Mouse (Mus musculus): Measurements from ENCODE around the gene Susd3. TPM values are rescaled to one million over a fixed set of nuclear protein-coding genes. Genes with fewer than 3 reads are reported as not detected.

The Susd3 gene
- polyA plus RNA-seq (2015; fragmentation: Nextera tagmentation; extraction: Ambion mirVana) = 0.48 and 0.80 TPM in 2 replicates

- peak within 1 kb of the TSS; percentile 37 for H3K4me3 ChIP-seq
- WGBS = 18% methylated on average over 8 of the region's 8 CpGs
- H3K9ac ChIP-seq = no peak within 1 kb of the TSS
- peaks cover 30% of the 10 kb centered on the region for H3K27me3 ChIP-seq
- H3K4me2 ChIP-seq = peak within 1 kb of the TSS; percentile 70
- H3K36me3 ChIP-seq = no peaks in the 10 kb centered on the region
- no peaks in the 10 kb centered on the region for H3K9me3 ChIP-seq
- no peak within 1 kb of the TSS for H3K27ac ChIP-seq (replicated peaks)
- H3K4me1 ChIP-seq (replicated peaks) = peaks cover 13% of the 10 kb centered on the region
- no peak for ATAC-seq (ENCODE audit: low FRiP score, low read depth)
These were observed at the start of gene Susd3 for GRCm38 (mm10) chr13:49248467-49248862. Gene Susd3 (minus strand): TSS chr13:49248706.

- Histone ChIP-seq H3K36me3 (no peaks in the 10 kb centered on the region), H3K4me3 (no peak overlapping the region)
- 85% methylated on average over 7 of the region's 7 CpGs for WGBS
These were observed 47.8 kb upstream of the Susd3 start for GRCm38 (mm10) chr13:49296270-49296669.

DNA sequence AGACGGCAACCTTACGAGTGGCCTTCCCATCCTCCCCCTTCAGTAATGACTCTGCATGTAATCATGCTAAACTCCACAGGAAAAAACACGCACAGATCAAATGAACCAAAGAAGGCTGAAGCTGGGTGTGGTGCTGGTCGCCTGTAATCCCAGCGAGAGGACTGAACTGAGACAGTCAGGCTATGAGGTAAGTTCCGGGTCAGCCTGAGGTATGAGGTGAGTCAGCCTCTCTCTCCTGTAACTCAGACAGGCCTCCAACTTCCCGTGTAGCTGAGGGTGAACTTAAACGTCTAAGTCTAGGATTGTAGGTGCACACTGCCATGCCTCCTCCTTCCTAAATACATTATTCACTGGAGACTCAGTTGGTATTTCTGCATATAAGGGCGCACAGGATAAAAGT lies 45.6 kb upstream of the Susd3 start:
- H3K27me3 ChIP-seq = no peaks in the 10 kb centered on the region
- no peak overlapping the region for H3K27ac ChIP-seq (replicated peaks)
- no peaks in the 10 kb centered on the region for H3K9me3 ChIP-seq
- no peaks in the 10 kb centered on the region for H3K36me3 ChIP-seq
- ATAC-seq (ENCODE audit: low FRiP score, low read depth) = no peak
- WGBS = 82% methylated on average over 9 of the region's 9 CpGs
- H3K4me2 ChIP-seq = no peak overlapping the region
- H3K4me3 ChIP-seq = no peak overlapping the region
- no peaks in the 10 kb centered on the region for H3K4me1 ChIP-seq (replicated peaks)
- no peak overlapping the region for H3K9ac ChIP-seq

More at GRCm38 (mm10) chr13:49296270-49296669, 47.8 kb upstream of the Susd3 start:
- Histone ChIP-seq H3K9ac (no peak overlapping the region), H3K27ac (replicated peaks) (no peak overlapping the region), H3K4me2 (no peak overlapping the region), H3K9me3 (no peaks in the 10 kb centered on the region), H3K27me3 (no peaks in the 10 kb centered on the region), H3K4me1 (replicated peaks) (no peaks in the 10 kb centered on the region)
- ATAC-seq (ENCODE audit: low FRiP score, low read depth) = no peak

DNA sequence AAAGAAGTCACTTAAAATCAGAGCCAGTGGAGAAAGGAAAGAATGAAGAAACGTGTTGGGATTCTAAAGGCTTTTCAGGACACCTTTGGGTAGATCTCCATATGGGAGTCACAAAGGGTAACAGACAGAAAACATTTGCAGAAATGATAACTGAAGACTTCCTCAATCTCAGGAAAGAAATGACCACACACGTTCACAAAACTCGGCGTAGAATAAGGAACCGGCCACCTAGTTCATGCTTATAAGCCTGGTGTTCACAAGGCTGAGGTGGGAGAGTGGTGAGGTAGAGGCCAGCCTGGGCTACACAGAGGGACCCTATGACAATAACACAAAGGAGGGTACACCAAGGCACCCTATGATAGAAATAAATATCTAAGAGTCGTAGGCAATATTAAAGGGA lies 43.4 kb upstream of the Susd3 start:
- H3K4me1 ChIP-seq (replicated peaks) = no peaks in the 10 kb centered on the region
- no peak overlapping the region for H3K4me3 ChIP-seq
- WGBS = 92% methylated on average over 6 of the region's 6 CpGs
- H3K36me3 ChIP-seq = no peaks in the 10 kb centered on the region
- no peak overlapping the region for H3K27ac ChIP-seq (replicated peaks)
- H3K9ac ChIP-seq = no peak overlapping the region
- no peaks in the 10 kb centered on the region for H3K9me3 ChIP-seq
- no peaks in the 10 kb centered on the region for H3K27me3 ChIP-seq
- H3K4me2 ChIP-seq = no peak overlapping the region
- no peak for ATAC-seq (ENCODE audit: low FRiP score, low read depth)

DNA sequence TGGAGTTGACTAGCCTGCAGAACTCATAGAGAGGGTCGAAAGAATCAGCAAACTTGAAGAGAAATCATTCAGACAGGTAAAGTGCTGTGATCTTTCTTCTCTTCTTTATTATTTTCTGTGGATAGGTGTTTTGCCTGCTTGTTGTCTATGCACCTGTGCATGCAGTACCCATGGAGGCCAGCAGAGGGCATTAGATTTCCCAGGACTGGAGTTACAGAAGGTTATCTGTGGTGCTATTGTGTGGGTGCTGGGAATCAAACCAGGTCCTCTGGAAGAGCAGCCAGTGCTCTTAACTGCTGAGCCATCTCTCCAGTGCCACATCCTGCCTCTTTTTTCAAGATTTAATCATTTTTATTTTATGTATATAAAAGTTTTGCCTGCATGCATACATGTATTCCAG lies 42.9 kb upstream of the Susd3 start:
- no peak overlapping the region for H3K4me3 ChIP-seq
- 50% methylated on average over 1 of the region's 1 CpGs for WGBS
- no peaks in the 10 kb centered on the region for H3K36me3 ChIP-seq
- H3K4me2 ChIP-seq = no peak overlapping the region
- H3K9ac ChIP-seq = no peak overlapping the region
- H3K9me3 ChIP-seq = no peaks in the 10 kb centered on the region
- no peak for ATAC-seq (ENCODE audit: low FRiP score, low read depth)
- no peak overlapping the region for H3K27ac ChIP-seq (replicated peaks)
- no peaks in the 10 kb centered on the region for H3K4me1 ChIP-seq (replicated peaks)
- no peaks in the 10 kb centered on the region for H3K27me3 ChIP-seq

- 88% methylated on average over 6 of the region's 6 CpGs for WGBS
- no peak overlapping the region for H3K27ac ChIP-seq (replicated peaks)
- ATAC-seq (ENCODE audit: low FRiP score, low read depth) = no peak
- H3K4me1 ChIP-seq (replicated peaks) = no peaks in the 10 kb centered on the region
- H3K9me3 ChIP-seq = no peaks in the 10 kb centered on the region
- H3K4me3 ChIP-seq = no peak overlapping the region
- no peak overlapping the region for H3K9ac ChIP-seq
- H3K36me3 ChIP-seq = no peaks in the 10 kb centered on the region
- no peaks in the 10 kb centered on the region for H3K27me3 ChIP-seq
- H3K4me2 ChIP-seq = no peak overlapping the region
These were observed 38.7 kb upstream of the Susd3 start for GRCm38 (mm10) chr13:49287224-49287623.

- H3K27me3 ChIP-seq = no peaks in the 10 kb centered on the region
- no peaks in the 10 kb centered on the region for H3K4me1 ChIP-seq (replicated peaks)
- WGBS = 88% methylated on average over 3 of the region's 3 CpGs
- no peak overlapping the region for H3K9ac ChIP-seq
- no peak overlapping the region for H3K4me2 ChIP-seq
- H3K4me3 ChIP-seq = no peak overlapping the region
- ATAC-seq (ENCODE audit: low FRiP score, low read depth) = no peak
- H3K9me3 ChIP-seq = no peaks in the 10 kb centered on the region
- H3K36me3 ChIP-seq = no peaks in the 10 kb centered on the region
- H3K27ac ChIP-seq (replicated peaks) = no peak overlapping the region
These were observed 38.2 kb upstream of the Susd3 start for GRCm38 (mm10) chr13:49286750-49287149.

DNA sequence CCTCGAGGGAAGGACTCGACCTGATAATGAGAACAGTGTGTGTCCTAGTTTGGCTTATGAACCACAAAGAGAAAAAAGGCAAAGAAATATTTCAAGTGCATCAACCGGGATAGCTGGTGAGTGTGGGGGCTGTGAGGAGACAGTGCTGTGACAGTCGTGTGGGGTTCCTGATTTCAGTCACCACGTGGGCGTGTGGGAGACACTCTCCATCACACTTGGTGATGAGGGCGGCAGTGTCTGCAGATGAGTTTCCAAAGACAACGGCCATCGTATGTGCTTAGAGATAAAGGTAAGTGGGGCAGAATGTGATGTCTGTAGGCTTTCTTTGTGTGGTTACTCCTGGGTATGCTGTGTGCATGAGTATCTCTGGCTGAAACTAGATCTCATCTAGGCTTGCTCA lies 35.2 kb upstream of the Susd3 start:
- H3K4me2 ChIP-seq = no peak overlapping the region
- no peaks in the 10 kb centered on the region for H3K27me3 ChIP-seq
- H3K27ac ChIP-seq (replicated peaks) = no peak overlapping the region
- H3K9ac ChIP-seq = no peak overlapping the region
- no peaks in the 10 kb centered on the region for H3K9me3 ChIP-seq
- 80% methylated on average over 9 of the region's 9 CpGs for WGBS
- no peaks in the 10 kb centered on the region for H3K4me1 ChIP-seq (replicated peaks)
- H3K36me3 ChIP-seq = peaks cover 15% of the 10 kb centered on the region; the same call in 1 of the 2 replicates
- no peak for ATAC-seq (ENCODE audit: low FRiP score, low read depth)
- H3K4me3 ChIP-seq = no peak overlapping the region

- Histone ChIP-seq H3K4me1 (replicated peaks) (no peaks in the 10 kb centered on the region), H3K27me3 (no peaks in the 10 kb centered on the region), H3K9me3 (no peaks in the 10 kb centered on the region), H3K4me2 (no peak overlapping the region), H3K36me3 (peaks cover 15% of the 10 kb centered on the region; the same call in 1 of the 2 replicates), H3K9ac (no peak overlapping the region), H3K27ac (replicated peaks) (no peak overlapping the region), H3K4me3 (no peak overlapping the region)
- no peak for ATAC-seq (ENCODE audit: low FRiP score, low read depth)
- WGBS = 73% methylated on average over 2 of the region's 2 CpGs
These were observed 33.7 kb upstream of the Susd3 start for GRCm38 (mm10) chr13:49282168-49282567.

GRCm38 (mm10) chr13:49271831-49272765 lies 23.6 kb upstream of the Susd3 start:
- H3K27ac ChIP-seq (replicated peaks) = no peak overlapping the region
- ATAC-seq (ENCODE audit: low FRiP score, low read depth) = no peak
- no peak overlapping the region for H3K4me3 ChIP-seq
- H3K4me2 ChIP-seq = no peak overlapping the region
- H3K36me3 ChIP-seq = no peaks in the 10 kb centered on the region
- no peaks in the 10 kb centered on the region for H3K27me3 ChIP-seq
- no peaks in the 10 kb centered on the region for H3K9me3 ChIP-seq
- no peak overlapping the region for H3K9ac ChIP-seq
- H3K4me1 ChIP-seq (replicated peaks) = no peaks in the 10 kb centered on the region
- WGBS = 72% methylated on average over 5 of the region's 5 CpGs

GRCm38 (mm10) chr13:49270500-49270899 lies 22.0 kb upstream of the Susd3 start:
- no peaks in the 10 kb centered on the region for H3K36me3 ChIP-seq
- no peaks in the 10 kb centered on the region for H3K4me1 ChIP-seq (replicated peaks)
- no peaks in the 10 kb centered on the region for H3K27me3 ChIP-seq
- no peak for ATAC-seq (ENCODE audit: low FRiP score, low read depth)
- H3K9me3 ChIP-seq = no peaks in the 10 kb centered on the region
- WGBS = 90% methylated on average over 8 of the region's 8 CpGs
- no peak overlapping the region for H3K4me2 ChIP-seq
- H3K27ac ChIP-seq (replicated peaks) = no peak overlapping the region
- H3K4me3 ChIP-seq = no peak overlapping the region
- H3K9ac ChIP-seq = no peak overlapping the region

GRCm38 (mm10) chr13:49267645-49268044 lies 19.1 kb upstream of the Susd3 start:
- no peak overlapping the region for H3K9ac ChIP-seq
- H3K36me3 ChIP-seq = no peaks in the 10 kb centered on the region
- no peaks in the 10 kb centered on the region for H3K27me3 ChIP-seq
- H3K4me3 ChIP-seq = no peak overlapping the region
- no peaks in the 10 kb centered on the region for H3K9me3 ChIP-seq
- ATAC-seq (ENCODE audit: low FRiP score, low read depth) = no peak
- H3K4me1 ChIP-seq (replicated peaks) = no peaks in the 10 kb centered on the region
- 76% methylated on average over 2 of the region's 2 CpGs for WGBS
- no peak overlapping the region for H3K4me2 ChIP-seq
- no peak overlapping the region for H3K27ac ChIP-seq (replicated peaks)
